Mouse (Mus musculus) thymus, adult 2 months (tissue): ENCODE data around the gene Usp18. TPM values are rescaled to one million over a fixed set of nuclear protein-coding genes. Genes with fewer than 3 reads are reported as not detected.

Experiments used
- DNase-seq: peaks from one replicate; pipeline ENCODE4 v3.0.0; 2021
- H3K27ac ChIP-seq: fragments of 200-500 bp; 2 replicates; pipeline ENCODE4 v1.5.1; 2012; ENCODE audit warnings: low read length, control low read depth; ENCODE audit not compliant: control insufficient read depth, insufficient read depth
- H3K27me3 ChIP-seq: fragments of 200-500 bp; 2 replicates; pipeline ENCODE4 v1.6.1; 2012; ENCODE audit warnings: mild to moderate bottlenecking, low read length, moderate library complexity, mixed read lengths; ENCODE audit not compliant: control insufficient read depth, insufficient read depth
- H3K36me3 ChIP-seq: fragments of 200-500 bp; 2 replicates; pipeline ENCODE4 v1.6.1; 2012; ENCODE audit warnings: mild to moderate bottlenecking, low read length, moderate library complexity; ENCODE audit not compliant: control insufficient read depth, insufficient read depth
- H3K4me1 ChIP-seq: fragments of 200-500 bp; replicated peaks from 2 replicates; pipeline ENCODE4 v1.6.1; 2012; ENCODE audit warnings: low read length; ENCODE audit not compliant: control insufficient read depth, insufficient read depth
- H3K4me3 ChIP-seq: fragments of 200-500 bp; 2 replicates; pipeline ENCODE4 v1.5.1; 2012; ENCODE audit warnings: mild to moderate bottlenecking, low read length, control low read depth, moderate library complexity; ENCODE audit not compliant: control insufficient read depth, insufficient read depth
- CTCF ChIP-seq: fragments of 200-500 bp; IDR thresholded peaks from 2 replicates; pipeline ENCODE4 v1.5.1; 2012; ENCODE audit warnings: mild to moderate bottlenecking, control low read depth, low read length, moderate library complexity, borderline replicate concordance; ENCODE audit not compliant: control insufficient read depth, poor library complexity, insufficient read depth; ENCODE audit errors: extremely low read depth
- POLR2A ChIP-seq: fragments of 200-500 bp; IDR thresholded peaks from 2 replicates; pipeline ENCODE4 v1.6.1; 2012; ENCODE audit warnings: mild to moderate bottlenecking, low read length, control low read depth, moderate library complexity; ENCODE audit not compliant: control insufficient read depth, poor library complexity, insufficient read depth; ENCODE audit errors: extremely low read depth
- WGBS: fragments of 180-500 bp; shearing (Covaris S2); methylation state at CpG from one replicate; pipeline ENCODE4 v1.1.7; 2018; 5-methylcytosine and 5-hydroxymethylcytosine counted together
- polyA plus RNA-seq: library from polyadenylated mRNA; depleted of rRNA; stranded (reverse); fragments of >200 nt; gene quantifications from 2 replicates; pipeline ENCODE4 v1.2.3, GENCODE M21; 2012

The Usp18 gene
- polyA plus RNA-seq, 1 experiment: 43.4 TPM

GRCm38 (mm10) chr6:121260548-121260947 lies 14.8 kb downstream of the Usp18 start:
- peak; percentile 82 for DNase-seq
- no peak for TF ChIP-seq CTCF
- no peak for TF ChIP-seq POLR2A
- no peak overlapping the region for H3K4me3 ChIP-seq
- WGBS: 38% methylated on average over 9 of the region's 9 CpGs
- no peak overlapping the region for H3K27ac ChIP-seq
- H3K36me3 ChIP-seq: peaks cover 12% of the 10 kb centered on the region; the same call in 1 of the 2 replicates
- no peaks in the 10 kb centered on the region for H3K27me3 ChIP-seq
- H3K4me1 ChIP-seq: no peaks in the 10 kb centered on the region

- Histone ChIP-seq H3K4me1 (no peaks in the 10 kb centered on the region), H3K27ac (no peak overlapping the region), H3K4me3 (no peak overlapping the region), H3K36me3 (peaks cover 17% of the 10 kb centered on the region; the same call in 1 of the 2 replicates), H3K27me3 (no peaks in the 10 kb centered on the region)
- no peak for TF ChIP-seq POLR2A
- 82% methylated on average over 8 of the region's 8 CpGs for WGBS
- DNase-seq: no peak
Observed at GRCm38 (mm10) chr6:121261233-121261632, 15.5 kb downstream of the Usp18 start.

- no peak overlapping the region for H3K27ac ChIP-seq
- H3K4me1 ChIP-seq: no peaks in the 10 kb centered on the region
- no peak for DNase-seq
- peaks cover 19% of the 10 kb centered on the region; the same call in 1 of the 2 replicates for H3K36me3 ChIP-seq
- 92% methylated on average over 10 of the region's 10 CpGs for WGBS
- TF ChIP-seq CTCF (no peak), POLR2A (no peak)
- H3K27me3 ChIP-seq: no peaks in the 10 kb centered on the region
- H3K4me3 ChIP-seq: no peak overlapping the region
Observed at GRCm38 (mm10) chr6:121262004-121262403, 16.3 kb downstream of the Usp18 start.

GRCm38 (mm10) chr6:121262496-121262895 lies 16.8 kb downstream of the Usp18 start:
- TF ChIP-seq POLR2A (no peak), CTCF (no peak)

GRCm38 (mm10) chr6:121270156-121270555 lies 24.4 kb downstream of the Usp18 start:
- H3K4me1 ChIP-seq: no peaks in the 10 kb centered on the region; the same call in 1 of the 2 replicates
- WGBS: 95% methylated on average over 6 of the region's 6 CpGs
- H3K27me3 ChIP-seq: no peaks in the 10 kb centered on the region
- 0 out of 2 replicates have a peak, but pooled peaks cover 6% of the 10 kb centered on the region for H3K36me3 ChIP-seq
- TF ChIP-seq CTCF (no peak), POLR2A (no peak)
- no peak overlapping the region for H3K27ac ChIP-seq
- H3K4me3 ChIP-seq: no peak overlapping the region
- no peak for DNase-seq

More at GRCm38 (mm10) chr6:121262496-121262895, 16.8 kb downstream of the Usp18 start:
- H3K36me3 ChIP-seq: peaks cover 19% of the 10 kb centered on the region; the same call in 1 of the 2 replicates
- no peak overlapping the region for H3K27ac ChIP-seq
- no peak overlapping the region for H3K4me3 ChIP-seq
- 95% methylated on average over 11 of the region's 11 CpGs for WGBS
- no peaks in the 10 kb centered on the region for H3K4me1 ChIP-seq
- no peak for DNase-seq
- no peaks in the 10 kb centered on the region for H3K27me3 ChIP-seq

- Histone ChIP-seq H3K36me3 (no peaks in the 10 kb centered on the region), H3K4me1 (no peaks in the 10 kb centered on the region; the same call in 1 of the 2 replicates), H3K27ac (no peak overlapping the region), H3K27me3 (no peaks in the 10 kb centered on the region), H3K4me3 (no peak overlapping the region)
- WGBS: 46% methylated on average over 4 of the region's 4 CpGs
- TF ChIP-seq CTCF (no peak), POLR2A (no peak)
- no peak for DNase-seq
Observed at GRCm38 (mm10) chr6:121271707-121272074, 26.0 kb downstream of the Usp18 start.

GRCm38 (mm10) chr6:121272075-121272800 lies 26.5 kb downstream of the Usp18 start:
- peak; percentile 82 for DNase-seq
- Histone ChIP-seq H3K4me1 (no peaks in the 10 kb centered on the region; the same call in 1 of the 2 replicates), H3K27ac (peak overlapping the region; percentile 45), H3K4me3 (peak overlapping the region; percentile 49), H3K36me3 (no peaks in the 10 kb centered on the region), H3K27me3 (no peaks in the 10 kb centered on the region)
- TF ChIP-seq CTCF (no peak), POLR2A (0 out of 2 replicates have a peak, but pooled peaks have one; percentile 29)
- 1% methylated on average over 17 of the region's 17 CpGs for WGBS
